Mouse (Mus musculus) forebrain, embryonic 15.5 days (tissue): ENCODE measurements around the gene Wdr25. TPM values are rescaled to one million over a fixed set of nuclear protein-coding genes. Genes with fewer than 3 reads are reported as not detected.

Experiments
- ATAC-seq: fragments of 200-750 bp; cut with Nextera tagmentation; replicated peaks from 2 replicates; pipeline ENCODE4 v1.8.0; 2017; ENCODE audit warnings: mild to moderate bottlenecking, moderate TSS enrichment, moderate library complexity
- H3K27ac ChIP-seq: fragments of 300-500 bp; sonication (generic); replicated peaks from 2 replicates; pipeline ENCODE4 v1.5.1; 2015; ENCODE audit warnings: mild to moderate bottlenecking, inconsistent platforms
- H3K27me3 ChIP-seq: fragments of 300-500 bp; sonication (generic); 2 replicates; pipeline ENCODE4 v1.6.1; 2015; ENCODE audit warnings: inconsistent platforms
- H3K36me3 ChIP-seq: fragments of 300-500 bp; sonication (generic); 2 replicates; pipeline ENCODE4 v1.6.1; 2015; ENCODE audit warnings: mild to moderate bottlenecking, inconsistent platforms
- H3K4me1 ChIP-seq: fragments of 300-500 bp; sonication (generic); 2 replicates; pipeline ENCODE4 v1.6.1; 2015; ENCODE audit warnings: inconsistent platforms
- H3K4me2 ChIP-seq: fragments of 300-500 bp; sonication (generic); replicated peaks from 2 replicates; pipeline ENCODE4 v1.6.1; 2015; ENCODE audit warnings: mild to moderate bottlenecking, inconsistent platforms
- H3K4me3 ChIP-seq: fragments of 300-500 bp; sonication (generic); 2 replicates; pipeline ENCODE4 v1.5.1; 2015; ENCODE audit warnings: mild to moderate bottlenecking, inconsistent platforms
- H3K9ac ChIP-seq: fragments of 300-500 bp; sonication (generic); replicated peaks from 2 replicates; pipeline ENCODE4 v1.6.1; 2015; ENCODE audit warnings: mild to moderate bottlenecking, inconsistent platforms
- H3K9me3 ChIP-seq: fragments of 300-500 bp; sonication (generic); 2 replicates; pipeline ENCODE4 v1.6.1; 2016; ENCODE audit warnings: inconsistent platforms
- WGBS: fragments of 180-500 bp; shearing (Covaris S2); methylation state at CpG from one replicate; pipeline ENCODE4 v1.1.7; 2015; ENCODE audit warnings: mixed read lengths; 5-methylcytosine and 5-hydroxymethylcytosine counted together
- polyA plus RNA-seq: library from polyadenylated mRNA; unstranded; fragments of >200 nt; fragmentation: Nextera tagmentation; extraction: Ambion mirVana; gene quantifications from 2 replicates; pipeline ENCODE4 v1.2.1, GENCODE M21; 2015

Gene Wdr25
- polyA plus RNA-seq, 1 experiment from 2014 or later, result 6.4 TPM

DNA sequence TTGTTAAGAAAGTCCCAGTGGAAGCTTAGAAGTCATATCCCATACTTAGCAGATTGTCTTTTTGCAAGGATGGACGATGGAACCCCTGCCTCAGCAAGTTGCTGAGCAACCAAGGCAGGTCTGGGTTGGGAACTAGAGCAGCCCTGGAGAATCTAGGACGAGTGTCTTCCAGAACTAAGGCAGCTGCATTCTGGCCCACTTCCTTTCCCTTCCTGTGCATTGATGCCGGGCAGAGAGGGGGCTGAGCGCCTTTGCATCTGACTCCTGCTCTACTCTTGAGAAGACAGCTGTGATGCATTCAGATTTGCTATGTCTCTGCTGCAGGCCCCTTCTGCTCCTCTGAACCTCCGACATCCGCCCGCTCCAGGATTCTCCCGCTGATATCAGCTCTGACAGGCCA, 103.8 kb downstream of the Wdr25 start:
- Histone ChIP-seq H3K4me2 (no peak overlapping the region), H3K9me3 (no peaks in the 10 kb centered on the region), H3K9ac (no peak overlapping the region), H3K27me3 (0 out of 2 replicates have a peak, but pooled peaks cover 5% of the 10 kb centered on the region), H3K4me3 (no peak overlapping the region), H3K4me1 (peaks cover 5% of the 10 kb centered on the region), H3K36me3 (no peaks in the 10 kb centered on the region), H3K27ac (no peak overlapping the region)
- no peak for ATAC-seq
- whole genome bisulfite sequencing, result 90% methylated on average over 8 of the region's 8 CpGs

DNA sequence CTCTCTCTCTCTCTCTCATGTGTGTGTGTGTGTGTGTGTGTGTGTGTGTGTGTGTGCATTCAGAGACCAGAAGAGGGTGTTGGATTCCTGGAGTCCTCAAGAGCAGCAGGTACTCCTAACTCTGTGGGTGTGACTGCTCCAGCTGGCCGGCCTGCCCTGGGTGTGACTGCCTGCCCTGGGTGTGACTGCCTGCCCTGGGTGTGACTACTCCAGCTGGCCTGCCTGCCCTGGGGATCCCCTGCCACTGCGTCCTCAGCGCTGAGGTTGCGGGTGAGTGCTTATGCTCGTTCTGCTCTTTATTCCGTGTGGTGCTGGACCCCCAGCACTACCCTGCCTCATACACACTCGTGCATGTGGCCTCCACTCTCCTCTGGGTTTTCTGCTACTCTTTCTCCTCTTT, 109.5 kb downstream of the Wdr25 start:
- no peak overlapping the region for H3K27ac ChIP-seq
- no peak for ATAC-seq
- H3K27me3 ChIP-seq, result no peaks in the 10 kb centered on the region
- 82% methylated on average over 7 of the region's 7 CpGs for WGBS
- H3K9ac ChIP-seq, result no peak overlapping the region
- no peaks in the 10 kb centered on the region for H3K36me3 ChIP-seq
- H3K4me3 ChIP-seq, result no peak overlapping the region
- peaks cover 6% of the 10 kb centered on the region; the same call in 1 of the 2 replicates for H3K4me1 ChIP-seq
- no peaks in the 10 kb centered on the region for H3K9me3 ChIP-seq
- H3K4me2 ChIP-seq, result no peak overlapping the region

DNA sequence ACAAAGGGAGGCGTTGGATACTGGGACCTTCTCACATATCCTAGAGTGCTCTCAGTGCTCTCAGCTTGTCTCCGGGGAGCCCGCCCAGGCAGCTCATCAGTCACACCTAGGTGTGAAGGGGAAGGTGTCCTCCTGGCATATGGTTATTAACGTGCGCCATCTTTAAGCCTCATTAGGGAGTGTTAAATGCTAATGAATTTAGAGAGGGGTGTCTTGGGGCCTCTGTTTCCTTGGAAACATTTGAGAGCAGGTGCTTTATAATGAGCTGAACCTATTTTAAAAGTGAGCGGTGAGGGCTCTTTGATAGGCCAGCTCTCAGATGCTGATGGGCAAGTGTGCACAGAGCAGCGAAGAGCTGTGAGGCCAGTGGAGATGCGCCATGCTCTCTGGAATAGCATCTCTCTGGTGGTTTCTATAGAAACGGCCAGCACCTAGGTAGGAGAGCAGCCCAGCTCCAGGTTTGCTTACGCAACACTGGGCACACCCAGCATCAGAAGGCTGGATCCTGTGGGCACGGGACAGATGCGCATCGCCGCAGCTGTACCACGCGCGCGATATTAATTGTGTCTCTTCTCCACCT, 116.7 kb downstream of the Wdr25 start:
- Histone ChIP-seq H3K9ac (no peak overlapping the region), H3K4me3 (no peak overlapping the region), H3K4me2 (no peak overlapping the region), H3K9me3 (no peaks in the 10 kb centered on the region), H3K27ac (0 out of 2 replicates have a peak overlapping the region, but pooled peaks have one; percentile 12), H3K4me1 (peaks cover 14% of the 10 kb centered on the region), H3K36me3 (no peaks in the 10 kb centered on the region), H3K27me3 (no peaks in the 10 kb centered on the region)
- ATAC-seq, result peak; percentile 66
- 28% methylated on average over 18 of the region's 18 CpGs for WGBS

DNA sequence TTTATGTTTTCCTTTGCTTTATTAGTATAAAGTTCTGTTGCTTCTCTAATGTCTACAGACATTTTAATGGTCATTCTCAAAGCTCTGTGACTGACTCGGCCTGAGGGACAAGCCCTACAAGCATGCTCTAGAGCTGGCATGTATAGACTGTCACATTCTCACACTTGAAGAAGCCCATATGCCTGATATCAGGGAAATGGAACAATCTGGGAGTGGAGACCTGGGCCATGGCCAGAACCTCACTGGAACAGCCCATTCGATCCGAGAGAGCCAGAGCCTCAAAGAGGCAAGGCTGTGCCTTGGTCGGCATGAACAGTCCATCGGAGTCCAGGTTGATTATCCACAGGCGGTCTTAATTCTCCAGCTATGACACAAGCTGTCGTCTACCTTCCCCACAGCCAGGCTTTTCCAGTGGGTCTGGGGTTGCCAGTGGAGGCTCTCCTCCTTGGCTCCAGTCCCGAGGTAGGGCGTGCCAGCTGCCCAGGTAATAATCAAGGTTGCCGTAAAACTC, 128.8 kb downstream of the Wdr25 start:
- Histone ChIP-seq H3K9me3 (no peaks in the 10 kb centered on the region), H3K27ac (no peak overlapping the region), H3K9ac (no peak overlapping the region), H3K4me2 (no peak overlapping the region), H3K4me1 (peaks cover 8% of the 10 kb centered on the region; the same call in 1 of the 2 replicates), H3K4me3 (no peak overlapping the region), H3K36me3 (no peaks in the 10 kb centered on the region), H3K27me3 (no peaks in the 10 kb centered on the region)
- ATAC-seq, result no peak
- WGBS, result 80% methylated on average over 10 of the region's 10 CpGs

DNA sequence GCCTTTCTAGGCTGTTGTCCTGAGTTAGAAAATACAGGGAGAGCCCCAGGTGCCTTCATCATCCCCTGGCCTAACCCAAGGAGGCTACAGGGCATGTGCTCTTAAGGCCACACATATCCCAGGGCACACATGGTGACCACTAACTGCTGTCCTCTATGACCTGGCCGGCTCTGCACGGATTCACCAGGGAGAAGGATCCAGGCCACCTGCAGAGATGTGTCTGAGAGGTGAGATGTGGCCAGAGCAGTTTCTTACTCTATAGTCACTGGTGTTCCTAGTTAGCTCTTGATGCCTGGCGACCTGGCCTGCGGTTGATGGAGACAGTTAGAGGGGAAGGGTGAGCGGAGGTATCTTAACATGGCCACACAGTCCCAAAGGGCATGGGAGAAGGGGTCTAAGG, 129.5 kb downstream of the Wdr25 start:
- WGBS, result 84% methylated on average over 5 of the region's 5 CpGs
- H3K9me3 ChIP-seq, result no peaks in the 10 kb centered on the region
- no peak overlapping the region for H3K4me3 ChIP-seq
- H3K27ac ChIP-seq, result no peak overlapping the region
- no peak overlapping the region for H3K4me2 ChIP-seq
- H3K4me1 ChIP-seq, result peaks cover 8% of the 10 kb centered on the region; the same call in 1 of the 2 replicates
- ATAC-seq, result no peak
- no peaks in the 10 kb centered on the region for H3K27me3 ChIP-seq
- H3K36me3 ChIP-seq, result no peaks in the 10 kb centered on the region
- H3K9ac ChIP-seq, result no peak overlapping the region

DNA sequence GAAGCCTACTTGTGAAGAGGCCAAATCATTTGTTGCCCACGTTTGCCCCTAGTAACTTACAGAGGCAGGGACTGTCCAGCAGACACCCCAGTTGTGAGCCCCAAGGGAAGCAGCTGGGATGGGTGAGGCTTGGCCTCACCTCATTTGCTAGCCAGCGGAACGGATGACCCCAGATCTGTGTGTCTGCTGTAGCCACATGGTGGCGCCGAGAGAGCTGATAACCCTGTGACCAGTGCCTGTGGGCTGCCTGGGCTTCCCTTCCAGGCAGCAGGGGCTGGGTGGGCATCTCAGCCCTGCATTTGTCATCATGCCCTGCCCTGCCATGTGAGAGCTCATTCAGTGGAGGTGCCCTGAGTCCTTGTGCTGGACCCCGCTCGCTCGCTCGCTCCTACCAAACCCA, 130.3 kb downstream of the Wdr25 start:
- H3K9me3 ChIP-seq, result no peaks in the 10 kb centered on the region
- no peak overlapping the region for H3K27ac ChIP-seq
- no peak overlapping the region for H3K4me2 ChIP-seq
- no peak overlapping the region for H3K4me3 ChIP-seq
- 61% methylated on average over 9 of the region's 9 CpGs for WGBS
- H3K4me1 ChIP-seq, result peaks cover 8% of the 10 kb centered on the region; the same call in 1 of the 2 replicates
- ATAC-seq, result no peak
- no peaks in the 10 kb centered on the region for H3K36me3 ChIP-seq
- H3K27me3 ChIP-seq, result no peaks in the 10 kb centered on the region
- H3K9ac ChIP-seq, result no peak overlapping the region

DNA sequence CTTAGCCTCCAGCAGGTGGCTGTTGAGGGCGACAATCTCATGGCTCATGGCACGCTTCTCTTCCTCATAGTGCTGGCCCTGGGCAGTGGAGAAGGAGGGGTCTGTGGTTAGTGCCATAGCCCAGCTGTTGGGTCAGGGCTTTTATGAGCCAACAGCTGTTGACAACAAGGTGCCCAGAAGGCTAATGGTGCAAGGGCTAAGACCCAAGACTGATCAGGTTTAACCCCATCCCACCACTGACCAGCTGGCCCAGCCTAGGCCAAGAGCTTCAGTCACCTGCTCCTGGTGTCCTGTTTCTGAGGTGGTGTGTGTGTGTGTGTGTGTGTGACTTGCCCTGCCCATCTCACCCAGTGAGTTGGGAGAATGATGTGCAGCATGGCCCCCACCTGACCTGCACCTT, 143.6 kb downstream of the Wdr25 start:
- Histone ChIP-seq H3K4me1 (peaks cover 29% of the 10 kb centered on the region), H3K27me3 (peaks cover 12% of the 10 kb centered on the region; the same call in 1 of the 2 replicates), H3K4me3 (no peak overlapping the region), H3K9me3 (no peaks in the 10 kb centered on the region), H3K4me2 (no peak overlapping the region), H3K9ac (no peak overlapping the region), H3K27ac (no peak overlapping the region), H3K36me3 (no peaks in the 10 kb centered on the region; the same call in 1 of the 2 replicates)
- no peak for ATAC-seq
- 95% methylated on average over 2 of the region's 2 CpGs for WGBS

DNA sequence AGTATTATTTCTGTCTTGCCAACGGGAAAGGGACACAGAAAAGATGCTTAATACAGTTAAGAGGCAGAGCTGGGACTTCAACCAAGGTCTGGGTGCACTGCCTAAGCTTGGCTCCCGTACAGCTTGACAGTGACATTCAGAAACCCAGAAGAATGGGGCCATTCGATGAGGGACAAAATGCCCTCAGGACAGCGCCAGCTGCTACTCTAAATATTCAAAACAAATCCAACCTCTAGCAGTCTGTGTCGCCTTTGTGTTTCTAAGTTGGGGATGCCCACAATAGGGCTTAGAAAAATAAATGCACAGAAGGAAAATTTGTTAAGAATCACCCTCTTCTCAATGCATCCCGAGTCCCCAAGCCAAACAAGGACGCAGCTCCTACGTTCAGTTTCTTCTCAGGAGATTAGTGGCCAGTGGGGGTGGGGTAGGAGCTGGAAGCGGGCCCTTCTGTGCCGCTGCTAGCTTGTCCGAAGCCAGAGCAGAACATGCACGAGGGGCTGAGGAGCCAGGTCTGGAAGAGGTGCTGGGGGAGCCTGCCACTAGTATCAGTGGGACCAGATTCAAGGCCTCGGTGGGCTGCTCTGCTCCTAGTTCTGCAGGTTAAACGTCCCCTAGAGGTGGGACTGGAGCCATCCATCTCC, 144.9 kb downstream of the Wdr25 start:
- no peak overlapping the region for H3K4me3 ChIP-seq
- peaks cover 12% of the 10 kb centered on the region; the same call in 1 of the 2 replicates for H3K27me3 ChIP-seq
- H3K9ac ChIP-seq, result no peak overlapping the region
- H3K9me3 ChIP-seq, result no peaks in the 10 kb centered on the region
- whole genome bisulfite sequencing, result 12% methylated on average over 14 of the region's 14 CpGs
- peaks cover 24% of the 10 kb centered on the region for H3K4me1 ChIP-seq
- ATAC-seq, result peak; percentile 47; the same call in 1 of the 2 replicates
- no peak overlapping the region for H3K4me2 ChIP-seq
- 0 out of 2 replicates have a peak overlapping the region, but pooled peaks have one; percentile 5 for H3K27ac ChIP-seq
- H3K36me3 ChIP-seq, result no peaks in the 10 kb centered on the region; the same call in 1 of the 2 replicates

DNA sequence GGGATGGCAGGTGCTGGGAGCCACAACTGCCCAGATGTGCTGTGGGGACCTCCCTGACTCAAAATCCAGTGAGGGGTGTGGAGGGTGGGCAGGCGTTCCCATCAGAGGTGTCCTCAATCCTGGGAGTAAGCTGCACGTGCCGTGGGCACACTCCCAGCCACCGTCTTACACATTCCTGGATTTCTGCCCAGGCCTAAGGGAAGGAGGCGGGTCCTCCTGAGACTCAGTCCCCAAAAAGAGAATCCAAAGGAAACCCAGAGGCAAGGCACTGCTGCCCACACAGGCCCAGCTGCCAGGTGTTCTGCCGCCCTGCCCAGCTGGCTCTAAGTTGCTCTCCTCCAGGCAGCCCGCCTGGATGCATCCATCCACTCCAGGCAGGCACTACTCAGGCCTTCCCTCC, 145.9 kb downstream of the Wdr25 start:
- no peak overlapping the region for H3K27ac ChIP-seq
- peaks cover 22% of the 10 kb centered on the region for H3K4me1 ChIP-seq
- H3K36me3 ChIP-seq, result no peaks in the 10 kb centered on the region
- no peak overlapping the region for H3K4me3 ChIP-seq
- 0 out of 2 replicates have a peak, but pooled peaks cover 5% of the 10 kb centered on the region for H3K27me3 ChIP-seq
- no peak overlapping the region for H3K9ac ChIP-seq
- 51% methylated on average over 7 of the region's 7 CpGs for WGBS
- no peaks in the 10 kb centered on the region for H3K9me3 ChIP-seq
- ATAC-seq, result peak; percentile 33; the same call in 1 of the 2 replicates
- H3K4me2 ChIP-seq, result no peak overlapping the region

DNA sequence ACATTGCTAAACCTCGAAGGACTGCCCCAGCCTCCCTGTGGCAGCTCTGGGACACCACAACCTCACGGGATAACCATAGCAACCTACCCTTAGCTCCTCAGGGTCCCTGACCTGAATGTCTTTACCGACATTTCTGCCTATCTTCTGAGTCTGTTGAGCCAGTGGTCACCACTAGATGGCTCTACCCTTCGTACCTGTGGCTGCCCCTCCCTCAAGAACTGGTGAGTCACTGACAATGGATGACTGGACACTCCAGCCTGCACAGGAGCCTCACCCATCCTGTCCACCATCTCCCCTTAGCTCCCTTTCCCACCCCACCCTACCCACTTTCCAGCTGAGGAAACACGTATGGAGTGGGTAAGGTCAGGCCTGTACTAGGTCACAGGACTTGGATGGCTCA, 151.1 kb downstream of the Wdr25 start:
- H3K27me3 ChIP-seq, result 0 out of 2 replicates have a peak, but pooled peaks cover 4% of the 10 kb centered on the region

DNA sequence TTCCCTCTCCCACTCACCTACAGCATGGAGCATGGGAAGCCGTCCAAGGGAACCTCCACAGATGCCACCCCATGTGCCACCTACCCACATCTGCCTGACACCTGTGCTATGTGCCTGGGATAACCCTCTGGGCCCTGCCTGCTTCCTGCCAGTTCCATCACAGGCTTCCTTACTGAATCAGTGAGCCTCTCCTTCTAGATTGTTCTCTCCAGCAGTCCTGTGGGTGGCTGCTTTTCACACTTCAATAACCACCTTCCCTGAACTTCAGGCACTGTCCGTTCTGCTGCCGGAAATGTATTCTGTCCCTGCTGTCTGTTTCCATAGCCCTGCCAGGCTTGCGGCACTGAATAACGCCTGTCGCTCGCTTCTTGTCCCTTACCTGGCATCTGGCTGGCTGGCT, 152.2 kb downstream of the Wdr25 start:
- no peak for ATAC-seq
- WGBS, result 79% methylated on average over 7 of the region's 7 CpGs
- H3K36me3 ChIP-seq, result no peaks in the 10 kb centered on the region
- H3K27me3 ChIP-seq, result peaks cover 14% of the 10 kb centered on the region
- no peak overlapping the region for H3K4me3 ChIP-seq
- no peak overlapping the region for H3K9ac ChIP-seq
- no peaks in the 10 kb centered on the region for H3K9me3 ChIP-seq
- no peaks in the 10 kb centered on the region for H3K4me1 ChIP-seq
- H3K4me2 ChIP-seq, result no peak overlapping the region
- H3K27ac ChIP-seq, result no peak overlapping the region

More for the DNA sequence above, 151.1 kb downstream of the Wdr25 start:
- H3K27ac ChIP-seq, result no peak overlapping the region
- no peak overlapping the region for H3K9ac ChIP-seq
- WGBS, result 25% methylated on average over 5 of the region's 5 CpGs
- no peaks in the 10 kb centered on the region for H3K36me3 ChIP-seq
- H3K4me1 ChIP-seq, result peaks cover 2% of the 10 kb centered on the region
- ATAC-seq, result 0 out of 2 replicates have a peak, but pooled peaks have one; percentile 15
- H3K4me3 ChIP-seq, result no peak overlapping the region
- H3K4me2 ChIP-seq, result no peak overlapping the region
- H3K9me3 ChIP-seq, result no peaks in the 10 kb centered on the region

DNA sequence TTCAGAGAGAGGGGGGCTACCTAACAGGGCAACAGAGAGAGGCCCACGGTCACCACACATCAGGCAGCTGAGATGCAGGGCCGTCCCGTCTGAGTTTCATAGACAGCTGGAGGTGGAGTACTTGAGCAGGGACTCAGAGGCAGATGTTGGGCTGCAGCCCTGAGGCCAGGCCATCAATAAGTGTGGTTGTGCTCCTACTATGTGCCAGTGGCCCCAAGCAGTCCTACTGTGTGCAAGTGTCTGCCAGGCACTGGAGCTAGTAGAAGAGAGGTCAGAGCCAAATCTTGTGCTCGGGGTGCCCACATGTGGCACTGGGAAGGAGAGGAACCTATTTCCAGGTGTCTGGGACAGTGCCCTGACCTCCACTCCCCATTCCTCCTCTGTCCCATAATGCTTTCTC, 156.5 kb downstream of the Wdr25 start:
- Histone ChIP-seq H3K9me3 (no peaks in the 10 kb centered on the region), H3K27me3 (peaks cover 55% of the 10 kb centered on the region), H3K4me3 (no peak overlapping the region), H3K4me1 (peaks cover 18% of the 10 kb centered on the region), H3K27ac (no peak overlapping the region), H3K36me3 (no peaks in the 10 kb centered on the region), H3K9ac (no peak overlapping the region), H3K4me2 (no peak overlapping the region)
- 92% methylated on average over 4 of the region's 4 CpGs for WGBS
- no peak for ATAC-seq
